Mouse (Mus musculus): ENCODE data around the gene Tmem108. TPM values are rescaled to one million over a fixed set of nuclear protein-coding genes. Genes with fewer than 3 reads are reported as not detected.

Tmem108 gene
- total RNA-seq, 2 experiments from 2014 or later, result not detected

- no peak for DNase-seq
These were observed 179.2 kb downstream of the Tmem108 start for GRCm38 (mm10) chr9:103582249-103582961.

- DNase-seq, result no peak
These were observed 181.0 kb downstream of the Tmem108 start for GRCm38 (mm10) chr9:103580621-103581020.

- DNase-seq, result no peak
These were observed 181.5 kb downstream of the Tmem108 start for GRCm38 (mm10) chr9:103580186-103580585.

GRCm38 (mm10) chr9:103579411-103580026 lies 182.1 kb downstream of the Tmem108 start:
- no peak for DNase-seq

- DNase-seq, result no peak
These were observed 183.9 kb downstream of the Tmem108 start for GRCm38 (mm10) chr9:103577731-103578130.

- no peak for DNase-seq
These were observed 184.5 kb downstream of the Tmem108 start for GRCm38 (mm10) chr9:103577181-103577580.

GRCm38 (mm10) chr9:103575901-103576300 lies 185.7 kb downstream of the Tmem108 start:
- DNase-seq, result no peak

- DNase-seq, result no peak
These were observed 187.5 kb downstream of the Tmem108 start for GRCm38 (mm10) chr9:103573994-103574750.

- no peak for DNase-seq
These were observed 191.4 kb downstream of the Tmem108 start for GRCm38 (mm10) chr9:103570158-103570741.

- no peak for DNase-seq
These were observed 192.7 kb downstream of the Tmem108 start for GRCm38 (mm10) chr9:103568983-103569382.

GRCm38 (mm10) chr9:103565186-103565585 lies 196.5 kb downstream of the Tmem108 start:
- no peak for DNase-seq

GRCm38 (mm10) chr9:103563864-103564610 lies 197.6 kb downstream of the Tmem108 start:
- DNase-seq, result no peak

- DNase-seq, result no peak
These were observed 199.6 kb downstream of the Tmem108 start for GRCm38 (mm10) chr9:103562063-103562462.

GRCm38 (mm10) chr9:103558741-103559140 lies 202.9 kb downstream of the Tmem108 start:
- DNase-seq, result no peak

GRCm38 (mm10) chr9:103558240-103558639 lies 203.4 kb downstream of the Tmem108 start:
- no peak for DNase-seq

- DNase-seq, result no peak
These were observed 204.6 kb downstream of the Tmem108 start for GRCm38 (mm10) chr9:103557085-103557484.

- no peak for DNase-seq
These were observed 206.3 kb downstream of the Tmem108 start for GRCm38 (mm10) chr9:103555334-103555733.

GRCm38 (mm10) chr9:103550661-103551248 lies 210.9 kb downstream of the Tmem108 start:
- no peak for DNase-seq

- no peak for DNase-seq
These were observed 212.5 kb downstream of the Tmem108 start for GRCm38 (mm10) chr9:103549178-103549577.

GRCm38 (mm10) chr9:103548606-103549005 lies 213.0 kb downstream of the Tmem108 start:
- no peak for DNase-seq
